Mouse (Mus musculus) midbrain, embryonic 11.5 days (tissue): ENCODE results near the gene Pnpt1. TPM values are rescaled to one million over a fixed set of nuclear protein-coding genes. Genes with fewer than 3 reads are reported as not detected.

Experiments
- polyA plus RNA-seq: library from polyadenylated mRNA; unstranded; fragments of >200 nt; fragmentation: Nextera tagmentation; extraction: Ambion mirVana; gene quantifications from 2 replicates; pipeline ENCODE4 v1.2.1, GENCODE M21; 2014

Pnpt1 gene
- polyA plus RNA-seq, 1 experiment from 2014 or later: 38.3 TPM

Other genes with a start within 250 kb of the Pnpt1 start
- gene Ppp4r3b, start 42.1 kb downstream of the Pnpt1 start, polyA plus RNA-seq: 105 and 115 TPM in 2 replicates
- gene Cfap36, start 116.7 kb downstream of the Pnpt1 start, polyA plus RNA-seq: 70.4 and 81.3 TPM in 2 replicates
- 52.8 and 52.9 TPM in 2 replicates for gene Ccdc88a, start 242.9 kb downstream of the Pnpt1 start, polyA plus RNA-seq